Mouse (Mus musculus) ovary, postnatal 10 days (tissue): ENCODE measurements around the gene Bend5.

Source experiments
- DNase-seq: peaks from one replicate; pipeline ENCODE4 v3.0.0; 2022; ENCODE audit warnings: low spot score

The Bend5 gene

GRCm38 (mm10) chr4:111442435-111443238 lies 27.8 kb downstream of the Bend5 start:
- no peak for DNase-seq

- DNase-seq = no peak
Observed at GRCm38 (mm10) chr4:111443906-111444615, 29.3 kb downstream of the Bend5 start.

DNA sequence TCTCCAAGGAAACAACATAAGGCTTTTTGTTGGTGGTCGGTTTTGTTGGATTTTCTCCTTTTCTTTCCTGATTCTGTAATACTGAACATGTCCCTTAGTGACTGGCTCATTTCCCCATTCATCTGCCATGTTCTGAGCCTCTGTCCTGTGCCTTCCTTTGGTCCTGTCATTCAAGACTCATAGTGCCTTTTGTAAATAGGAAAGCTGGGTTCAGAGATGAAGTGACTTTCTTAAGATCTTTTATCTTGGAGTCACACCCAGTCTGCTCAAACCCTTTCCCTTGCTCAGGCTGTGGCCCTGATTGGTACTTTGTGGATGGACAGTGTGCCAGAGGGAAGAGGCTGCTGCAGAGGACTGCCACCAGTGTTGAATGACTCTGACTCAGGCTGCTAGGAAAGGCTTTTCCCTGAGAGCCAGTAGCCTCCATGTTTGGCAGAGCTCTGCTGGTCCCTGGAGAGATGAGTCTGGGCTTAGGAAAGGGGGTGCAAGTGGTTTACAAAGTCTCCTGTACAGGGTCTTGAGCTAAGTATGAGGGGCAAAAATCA lies 29.9 kb downstream of the Bend5 start:
- no peak for DNase-seq

GRCm38 (mm10) chr4:111447918-111448317 lies 33.1 kb downstream of the Bend5 start:
- DNase-seq = no peak

DNA sequence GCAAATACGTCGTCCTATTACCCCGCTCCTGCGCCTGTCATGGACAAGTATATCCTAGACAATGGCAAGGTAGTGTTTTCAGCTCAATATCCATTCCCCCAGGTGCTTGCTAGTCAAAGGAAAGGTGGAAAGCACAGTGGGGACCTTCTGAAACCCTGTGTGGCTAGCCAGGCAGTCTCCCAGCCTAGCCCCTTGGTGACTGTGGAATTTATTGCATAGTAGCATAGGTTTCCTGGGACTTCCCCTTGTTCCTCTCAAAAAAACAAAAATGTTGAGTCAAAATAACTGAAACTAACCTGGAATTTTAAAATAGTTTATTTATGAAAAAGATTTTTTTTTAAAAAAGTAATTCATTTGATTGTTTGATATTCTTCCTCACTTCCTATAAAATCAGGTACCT lies 33.8 kb downstream of the Bend5 start:
- DNase-seq = no peak

DNA sequence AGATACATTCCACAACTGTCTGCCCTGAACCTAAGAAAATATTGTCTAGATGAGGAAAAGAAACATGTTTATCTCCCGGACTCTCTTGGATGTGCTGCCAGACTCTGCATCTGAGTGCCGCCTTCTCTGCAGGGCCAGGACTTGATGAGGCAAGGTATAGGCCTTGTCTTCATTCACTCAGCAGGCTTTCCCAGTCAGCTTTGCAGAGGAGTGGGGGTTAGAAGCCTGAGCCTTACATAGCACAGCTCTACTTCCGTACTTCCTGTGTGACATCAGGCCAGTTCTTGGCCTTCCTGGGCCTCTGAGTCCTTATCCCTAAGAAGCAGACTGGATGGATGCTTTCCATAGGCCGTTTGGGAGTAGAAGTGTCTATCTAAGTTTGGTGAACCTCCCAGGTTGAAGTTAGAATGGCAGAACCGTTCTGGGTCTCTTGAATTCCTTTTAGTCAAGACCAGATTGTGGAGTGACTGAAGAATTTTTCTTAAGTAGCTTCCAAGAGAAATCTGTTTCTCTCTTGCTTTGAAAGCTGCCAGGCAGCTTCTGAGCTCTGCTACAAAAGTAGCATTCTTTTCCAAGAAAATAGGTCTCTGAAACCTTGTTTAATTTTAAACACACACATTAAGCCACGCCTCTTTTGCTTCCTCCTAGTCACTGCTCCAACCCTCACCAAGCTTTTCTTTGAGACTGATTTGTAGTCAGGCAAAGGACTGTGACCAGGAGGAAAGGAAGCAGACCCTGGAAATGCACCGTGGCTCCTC lies 34.8 kb downstream of the Bend5 start:
- DNase-seq = no peak

DNA sequence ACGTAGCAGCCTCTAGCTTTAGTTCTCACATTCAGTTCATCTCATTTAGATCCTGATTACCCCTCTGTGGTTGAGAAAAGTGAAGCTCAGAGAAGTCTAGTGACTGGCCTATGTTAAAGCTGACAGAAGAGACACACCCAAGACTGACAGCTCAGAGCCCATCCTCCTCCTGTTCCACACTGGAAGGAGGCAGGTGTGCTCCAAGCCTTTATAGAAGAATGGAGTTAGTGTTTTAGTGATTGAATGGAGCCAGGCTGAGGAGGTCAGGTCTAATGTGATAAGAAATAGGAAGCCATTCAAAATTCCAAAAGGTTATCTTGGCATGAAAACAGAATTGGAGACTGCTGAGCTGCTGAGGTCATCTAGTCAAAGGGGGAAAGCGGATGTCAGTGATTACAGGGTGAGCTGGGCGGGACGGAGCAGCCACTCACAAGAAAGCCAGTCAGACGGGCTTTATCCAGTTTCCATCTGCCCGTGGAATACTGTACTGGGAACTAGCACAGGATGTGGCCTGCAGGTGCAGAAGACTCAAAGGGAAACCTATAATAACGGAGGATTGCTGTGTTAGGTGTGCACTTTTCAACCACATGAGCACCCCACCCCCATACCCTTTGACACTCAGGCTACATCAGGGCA lies 36.6 kb downstream of the Bend5 start:
- DNase-seq = no peak

GRCm38 (mm10) chr4:111452192-111452591 lies 37.4 kb downstream of the Bend5 start:
- no peak for DNase-seq

DNA sequence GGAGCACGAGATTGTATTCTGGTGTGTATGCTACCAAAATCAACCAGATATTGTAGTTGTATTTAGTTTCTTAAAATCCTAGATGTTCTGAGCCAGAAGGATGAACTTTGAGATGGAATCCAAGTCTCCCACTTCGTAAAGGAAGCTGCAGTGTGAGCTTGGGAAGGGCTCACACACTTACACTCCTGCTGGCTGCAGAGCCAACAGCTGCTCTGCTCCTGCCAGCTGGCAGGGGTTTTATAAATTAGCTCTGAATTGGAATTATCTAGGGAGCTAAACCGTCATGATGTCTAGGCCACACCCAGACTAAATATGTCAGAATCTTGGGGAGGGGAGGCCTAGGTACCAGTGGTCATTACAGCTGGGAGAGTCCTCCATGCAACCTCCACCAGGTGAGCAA lies 38.5 kb downstream of the Bend5 start:
- DNase-seq = no peak

GRCm38 (mm10) chr4:111455621-111456020 lies 40.8 kb downstream of the Bend5 start:
- no peak for DNase-seq

GRCm38 (mm10) chr4:111457568-111457967 lies 42.8 kb downstream of the Bend5 start:
- DNase-seq = no peak

DNA sequence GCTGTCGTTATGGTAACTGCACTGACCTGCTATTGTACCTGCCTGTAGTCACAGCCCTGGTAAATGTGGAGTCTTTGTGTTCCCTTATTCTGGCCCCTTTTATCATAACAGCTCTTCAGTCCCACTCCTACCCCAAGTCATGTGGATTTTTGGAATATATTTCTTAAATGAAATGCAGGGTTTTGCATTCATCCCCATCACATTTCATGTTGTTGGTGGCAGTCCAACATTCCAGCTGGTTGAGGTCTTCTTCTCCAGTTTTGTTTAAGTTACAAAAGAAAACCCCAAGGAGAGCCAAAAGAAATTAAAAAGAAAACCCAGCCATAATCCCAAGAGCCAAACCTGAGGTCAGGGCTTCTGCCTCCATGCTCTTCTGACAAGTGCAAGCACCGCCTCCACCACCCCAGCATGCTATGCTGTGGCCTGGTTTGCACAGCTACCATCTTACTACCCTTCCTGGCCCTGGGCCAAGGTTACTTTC lies 52.5 kb downstream of the Bend5 start:
- no peak for DNase-seq

GRCm38 (mm10) chr4:111467796-111468195 lies 53.0 kb downstream of the Bend5 start:
- DNase-seq = no peak

- no peak for DNase-seq
Observed at GRCm38 (mm10) chr4:111469847-111470246, 55.0 kb downstream of the Bend5 start.

GRCm38 (mm10) chr4:111471726-111472125 lies 56.9 kb downstream of the Bend5 start:
- no peak for DNase-seq

DNA sequence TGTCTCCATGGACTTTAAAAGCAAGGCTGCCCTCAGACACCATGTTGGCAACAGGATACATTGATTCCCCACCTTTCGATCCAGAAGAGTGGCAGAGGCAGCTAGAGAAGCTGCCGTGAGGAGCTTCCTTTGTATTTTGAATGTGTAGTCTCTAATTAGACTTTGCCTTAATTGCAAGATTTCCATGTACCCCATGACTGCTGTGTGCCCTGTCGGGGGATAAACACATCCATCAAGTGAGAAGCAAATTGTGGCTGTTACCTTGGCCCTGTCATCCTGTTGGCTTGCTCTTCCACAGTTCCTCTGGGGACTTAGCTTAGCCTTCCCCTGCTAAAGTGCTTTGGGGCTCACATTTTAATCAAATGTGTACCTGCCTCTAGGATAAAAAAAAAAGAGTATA lies 57.7 kb downstream of the Bend5 start:
- no peak for DNase-seq

DNA sequence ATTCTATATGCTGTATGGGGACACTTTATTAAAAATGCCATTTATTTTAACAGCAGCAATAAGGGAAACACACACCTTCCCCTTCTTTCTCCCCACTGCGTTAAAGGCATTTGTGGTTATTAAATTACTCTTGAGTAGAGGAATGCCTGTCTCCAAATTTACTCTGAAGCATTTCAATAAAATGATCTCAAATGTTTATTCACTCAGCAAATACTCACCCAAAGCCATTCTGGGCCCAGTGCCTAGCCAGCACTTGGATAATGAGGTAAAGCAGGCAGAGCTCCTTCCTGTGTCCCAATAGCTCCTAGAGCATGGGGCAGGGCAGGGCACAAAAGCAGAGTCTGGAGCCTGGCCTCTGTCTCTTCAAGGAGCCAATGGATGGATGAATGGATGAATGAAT lies 58.2 kb downstream of the Bend5 start:
- DNase-seq = no peak

DNA sequence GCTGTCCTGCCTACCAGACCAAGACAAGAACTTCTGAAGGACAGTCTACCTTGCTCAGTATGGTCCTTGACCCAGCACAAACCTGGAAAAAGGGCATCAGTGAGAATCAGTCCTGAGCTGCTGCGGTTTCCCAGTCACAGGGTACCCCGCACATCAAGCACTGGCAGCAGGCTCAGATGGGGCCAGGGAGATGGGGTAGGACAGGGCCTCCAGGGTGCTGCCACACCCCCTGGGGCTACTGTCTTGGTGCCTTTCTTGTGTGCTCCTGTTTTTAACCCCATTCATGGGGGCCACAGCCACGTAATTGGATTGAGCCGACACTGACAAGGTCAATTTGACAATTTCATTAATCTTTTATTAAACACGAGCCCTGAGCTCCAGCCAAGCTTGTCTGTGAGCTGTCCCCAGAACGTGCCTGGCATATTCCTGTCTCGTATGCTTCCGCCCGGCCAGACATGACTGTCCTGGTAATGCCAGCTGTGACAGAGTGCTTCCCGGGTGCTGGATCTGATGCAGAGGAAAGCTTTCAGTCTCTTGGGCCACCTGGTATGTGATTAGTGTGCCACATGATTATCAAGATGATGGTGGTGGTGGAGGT lies 60.7 kb downstream of the Bend5 start:
- no peak for DNase-seq

DNA sequence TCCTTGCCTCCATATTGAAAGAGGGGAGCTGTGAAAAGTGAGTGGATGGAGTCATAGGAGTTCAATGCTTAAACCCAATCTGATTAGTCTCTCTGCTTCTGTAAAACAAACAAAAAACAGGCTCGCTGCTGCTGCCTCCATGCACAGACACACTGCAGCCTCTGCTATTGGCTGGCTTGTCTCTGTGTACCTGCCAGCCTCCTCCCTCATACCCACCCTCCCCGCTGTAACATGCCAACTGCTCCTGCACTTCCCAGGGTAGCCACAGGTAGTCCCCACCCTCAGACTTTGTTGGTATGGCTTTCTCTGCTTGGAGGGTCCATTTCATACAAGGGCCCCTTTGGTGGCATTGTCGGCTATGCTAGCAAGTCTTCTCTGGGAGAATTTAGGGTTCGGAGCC lies 62.7 kb downstream of the Bend5 start:
- DNase-seq = no peak

GRCm38 (mm10) chr4:111483499-111483898 lies 68.7 kb downstream of the Bend5 start:
- no peak for DNase-seq

- peak; percentile 10 for DNase-seq
Observed at GRCm38 (mm10) chr4:111485189-111485588, 70.4 kb downstream of the Bend5 start.
